Mouse (Mus musculus) kidney, adult 9 months (tissue): ENCODE results near the gene H2-Ob.

Source experiments
- DNase-seq: peaks from one replicate; pipeline ENCODE4 v3.0.0; 2022

Gene H2-Ob

GRCm38 (mm10) chr17:34248764-34249163 is 10.1 kb downstream of the H2-Ob start:
- DNase-seq, result no peak

- DNase-seq, result no peak
These were observed 10.7 kb downstream of the H2-Ob start for GRCm38 (mm10) chr17:34249361-34249760.

GRCm38 (mm10) chr17:34249878-34250277 is 11.2 kb downstream of the H2-Ob start:
- DNase-seq, result peak; percentile 65

GRCm38 (mm10) chr17:34251666-34252065 is 13.0 kb downstream of the H2-Ob start:
- no peak for DNase-seq

- no peak for DNase-seq
These were observed 17.8 kb downstream of the H2-Ob start for GRCm38 (mm10) chr17:34256501-34256900.

GRCm38 (mm10) chr17:34257594-34258375 is 19.1 kb downstream of the H2-Ob start, which contains the start of gene H2-Ab1:
Gene H2-Ab1 (plus strand): TSS chr17:34257689.
- DNase-seq, result peak; percentile 87

GRCm38 (mm10) chr17:34260551-34260950 is 21.8 kb downstream of the H2-Ob start:
- DNase-seq, result no peak

- DNase-seq, result peak; percentile 94
These were observed 22.8 kb downstream of the H2-Ob start for GRCm38 (mm10) chr17:34261502-34261901.

- peak; percentile 88 for DNase-seq
These were observed 24.4 kb downstream of the H2-Ob start for GRCm38 (mm10) chr17:34263068-34263467.

GRCm38 (mm10) chr17:34263811-34264371 is 25.2 kb downstream of the H2-Ob start:
- DNase-seq, result peak; percentile 30

- no peak for DNase-seq
These were observed 26.0 kb downstream of the H2-Ob start for GRCm38 (mm10) chr17:34264452-34265351.

- no peak for DNase-seq
These were observed 29.6 kb downstream of the H2-Ob start for GRCm38 (mm10) chr17:34268262-34268661.

- DNase-seq, result no peak
These were observed 30.0 kb downstream of the H2-Ob start for GRCm38 (mm10) chr17:34268748-34269147.

GRCm38 (mm10) chr17:34269817-34270216 is 31.1 kb downstream of the H2-Ob start:
- no peak for DNase-seq

- DNase-seq, result no peak
These were observed 31.5 kb downstream of the H2-Ob start for GRCm38 (mm10) chr17:34270230-34270629.

GRCm38 (mm10) chr17:34270940-34271339 is 32.2 kb downstream of the H2-Ob start:
- no peak for DNase-seq

GRCm38 (mm10) chr17:34272102-34272501 is 33.4 kb downstream of the H2-Ob start:
- no peak for DNase-seq

GRCm38 (mm10) chr17:34280499-34281038 is 41.9 kb downstream of the H2-Ob start:
- no peak for DNase-seq

- DNase-seq, result no peak
These were observed 43.1 kb downstream of the H2-Ob start for GRCm38 (mm10) chr17:34281836-34282235.

GRCm38 (mm10) chr17:34285371-34285770 is 46.7 kb downstream of the H2-Ob start:
- DNase-seq, result no peak

GRCm38 (mm10) chr17:34285848-34286247 is 47.1 kb downstream of the H2-Ob start:
- peak; percentile 53 for DNase-seq

GRCm38 (mm10) chr17:34286501-34286900 is 47.8 kb downstream of the H2-Ob start:
- no peak for DNase-seq

- DNase-seq, result no peak
These were observed 48.3 kb downstream of the H2-Ob start for GRCm38 (mm10) chr17:34286999-34287398.
